Mouse (Mus musculus): ENCODE results near the gene Nos1ap.

DNA sequence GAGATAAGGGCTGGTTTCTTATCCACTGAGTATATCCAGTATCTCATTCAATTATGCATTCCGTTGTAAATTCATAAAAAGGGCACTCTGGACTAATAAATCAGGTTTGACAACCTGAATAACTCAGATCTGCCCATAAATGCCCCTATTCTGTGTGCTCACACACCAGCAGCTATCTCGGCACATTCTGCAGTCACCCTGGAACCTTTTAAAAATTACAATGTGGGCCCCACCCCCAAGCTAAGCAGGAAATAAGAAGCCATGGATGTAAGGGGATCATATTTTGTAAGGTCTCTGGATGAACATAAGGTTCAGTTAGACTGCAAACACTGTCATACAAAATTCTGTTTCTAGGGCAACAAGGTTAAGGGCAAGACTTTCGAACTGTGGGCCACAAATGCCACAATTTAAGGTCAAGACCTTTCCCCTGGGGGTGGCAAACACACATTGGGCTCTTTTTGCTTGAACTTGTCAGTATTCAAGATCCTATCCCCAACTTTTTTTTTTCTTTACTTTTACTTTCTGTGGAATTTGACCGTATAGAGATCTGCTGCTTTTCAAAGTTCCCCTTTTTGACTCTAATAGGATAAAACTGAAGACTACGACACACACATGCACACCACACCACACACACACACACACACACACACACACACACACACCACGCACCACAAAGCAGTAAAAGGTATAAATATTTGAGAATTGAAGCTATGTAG lies 13.5 kb downstream of the Nos1ap start:
- no peak for TF ChIP-seq EP300 (IDR thresholded peaks at IDR 0.05; ENCODE audit: low read depth)
- TF ChIP-seq CTCF (IDR thresholded peaks at IDR 0.05; ENCODE audit: low read depth), result no peak

Measured in liver, postnatal 0 days (tissue).